Mouse (Mus musculus) G1E (cell line): Measurements from ENCODE around the gene Tagln. TPM values are rescaled to one million over a fixed set of nuclear protein-coding genes. Genes with fewer than 3 reads are reported as not detected.

Experiments
- ATAC-seq: 2 replicates; pipeline ENCODE4 v1.8.0; 2016; ENCODE audit warnings: mild to moderate bottlenecking; ENCODE audit not compliant: insufficient number of reproducible peaks, poor library complexity, low FRiP score, severe bottlenecking; ENCODE audit errors: extremely low read depth
- DNase-seq: peaks from one replicate; pipeline ENCODE4 v3.0.0; 2012; ENCODE audit warnings: low spot score
- H3K27me3 ChIP-seq: 2 replicates; pipeline ENCODE4 v1.6.1; 2012; ENCODE audit warnings: mild to moderate bottlenecking, low read length, inconsistent platforms; ENCODE audit not compliant: insufficient read depth
- H3K36me3 ChIP-seq: replicated peaks from 2 replicates; pipeline ENCODE3; 2012; ENCODE audit warnings: mild to moderate bottlenecking, inconsistent platforms
- H3K4me1 ChIP-seq: 2 replicates; pipeline ENCODE4 v1.6.1; 2012; ENCODE audit warnings: low read depth, low read length, inconsistent platforms, mixed read lengths; ENCODE audit not compliant: insufficient read depth
- H3K4me3 ChIP-seq: 2 replicates; pipeline ENCODE4 v1.5.1; 2012; ENCODE audit warnings: low read depth, mild to moderate bottlenecking, inconsistent platforms, low read length, moderate library complexity, mixed read lengths
- H3K9me3 ChIP-seq: replicated peaks from 2 replicates; pipeline ENCODE4 v1.6.1; 2012; ENCODE audit warnings: inconsistent platforms
- CTCF ChIP-seq: IDR thresholded peaks from 2 replicates; pipeline ENCODE4 v1.5.1; 2012; ENCODE audit warnings: low read depth, low read length, inconsistent platforms, mixed read lengths
- GATA1 ChIP-seq: IDR thresholded peaks from 2 replicates; pipeline ENCODE4 v1.6.1; 2012; ENCODE audit warnings: borderline replicate concordance, low read length, inconsistent platforms, mixed read lengths
- GATA2 ChIP-seq: IDR thresholded peaks from 2 replicates; pipeline ENCODE4 v1.6.1; 2012; ENCODE audit warnings: low read depth, low read length, inconsistent platforms, borderline replicate concordance
- POLR2AphosphoS5 ChIP-seq: IDR thresholded peaks from 2 replicates; pipeline ENCODE4 v1.6.1; 2012; ENCODE audit warnings: low read depth, low read length, inconsistent platforms; ENCODE audit not compliant: insufficient replicate concordance
- TAL1 ChIP-seq: conservative IDR thresholded peaks from 2 replicates; pipeline ENCODE4 v1.6.1; 2012; ENCODE audit warnings: low read depth, low read length, inconsistent platforms, mixed read lengths
- polyA plus RNA-seq: library from polyadenylated mRNA; stranded (reverse); fragments of >175 nt; gene quantifications from 2 replicates; pipeline ENCODE4 v1.2.3, GENCODE M21; 2012
- total RNA-seq, 2 experiments: library from RNA; stranded (forward) in 1 of 2; stranded (reverse) in 1 of 2; fragments of 200-1000 nt in 1 of 2; fragments of >200 nt in 1 of 2; fragmentation: Nextera tagmentation in 1 of 2; gene quantifications; 2 replicates each; pipeline ENCODE4 v1.2.3; 2014 to 2017

The Tagln gene
- total and polyA plus RNA-seq, 3 experiments: 0.03 to 0.38 TPM; not detected in 1

GRCm38 (mm10) chr9:45952057-45952456 lies 16.2 kb upstream of the Tagln start:
- ATAC-seq: no peak
- H3K4me3 ChIP-seq: no peak overlapping the region
- no peaks in the 10 kb centered on the region for H3K27me3 ChIP-seq
- no peaks in the 10 kb centered on the region for H3K9me3 ChIP-seq
- no peak for DNase-seq
- H3K4me1 ChIP-seq: peaks cover 33% of the 10 kb centered on the region
- TF ChIP-seq GATA1 (no peak), GATA2 (no peak), POLR2AphosphoS5 (no peak), TAL1 (no peak), CTCF (no peak)
- H3K36me3 ChIP-seq: peaks cover 66% of the 10 kb centered on the region

DNA sequence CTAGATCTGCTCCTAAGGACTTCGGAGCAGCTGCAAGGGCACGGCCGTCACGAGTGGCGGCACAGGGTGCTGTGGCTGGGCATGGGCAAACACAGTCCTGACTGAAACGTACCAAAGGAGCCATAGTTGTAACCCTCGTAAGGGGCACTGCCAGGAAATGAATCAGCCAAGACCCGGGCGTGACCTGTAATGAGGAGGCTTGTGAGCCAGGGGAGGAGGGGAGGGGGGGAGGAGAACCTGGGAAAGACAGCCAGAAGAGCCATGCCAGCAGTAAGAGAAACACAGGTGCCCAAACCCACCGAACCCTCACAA lies 11.0 kb upstream of the Tagln start:
- Histone ChIP-seq H3K4me3 (no peak overlapping the region), H3K36me3 (peaks cover 97% of the 10 kb centered on the region), H3K27me3 (no peaks in the 10 kb centered on the region), H3K4me1 (peaks cover 24% of the 10 kb centered on the region), H3K9me3 (no peaks in the 10 kb centered on the region)
- TF ChIP-seq GATA1 (no peak), CTCF (no peak), GATA2 (no peak), TAL1 (no peak), POLR2AphosphoS5 (no peak)
- DNase-seq (no peak), ATAC-seq (no peak)

DNA sequence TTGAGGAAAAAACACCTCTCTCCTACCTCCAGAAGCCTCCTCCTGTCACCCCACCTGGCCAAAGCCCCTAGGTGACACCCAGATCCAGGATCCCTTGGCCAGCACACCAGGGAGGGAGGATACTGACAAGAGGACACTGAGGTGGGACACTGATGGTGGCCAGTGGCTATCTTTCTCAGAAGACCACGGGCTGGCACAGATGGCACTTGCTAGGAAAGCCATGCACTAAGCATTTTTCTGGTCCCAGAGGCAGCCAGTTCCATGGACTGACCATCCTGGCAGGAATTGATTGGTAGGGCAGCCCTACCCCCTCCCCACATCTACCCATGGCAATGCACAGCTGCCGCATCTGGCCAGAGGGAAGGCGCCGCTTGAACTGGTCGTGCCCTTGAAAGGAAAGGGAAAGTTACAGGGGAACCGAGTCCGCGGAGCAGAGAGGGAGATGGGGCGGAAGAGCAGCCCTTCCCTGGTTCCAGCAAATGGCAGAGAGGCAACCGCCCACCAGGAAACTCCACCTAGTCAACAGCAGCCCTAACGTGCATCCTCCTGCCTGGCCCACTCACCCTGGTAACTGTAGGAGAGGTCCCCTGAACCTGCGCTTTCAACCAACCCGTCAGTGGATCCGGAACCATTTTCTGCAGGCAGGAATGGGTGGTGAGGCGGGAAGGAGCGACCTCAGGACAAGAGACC lies 10.5 kb upstream of the Tagln start:
- no peaks in the 10 kb centered on the region for H3K9me3 ChIP-seq
- DNase-seq (no peak), ATAC-seq (no peak)
- H3K27me3 ChIP-seq: no peaks in the 10 kb centered on the region
- TF ChIP-seq TAL1: no peak
- no peak for TF ChIP-seq POLR2AphosphoS5
- TF ChIP-seq GATA1: no peak
- no peak for TF ChIP-seq GATA2
- no peak for TF ChIP-seq CTCF
- H3K4me3 ChIP-seq: no peak overlapping the region
- H3K36me3 ChIP-seq: peaks cover 97% of the 10 kb centered on the region
- peaks cover 24% of the 10 kb centered on the region for H3K4me1 ChIP-seq

DNA sequence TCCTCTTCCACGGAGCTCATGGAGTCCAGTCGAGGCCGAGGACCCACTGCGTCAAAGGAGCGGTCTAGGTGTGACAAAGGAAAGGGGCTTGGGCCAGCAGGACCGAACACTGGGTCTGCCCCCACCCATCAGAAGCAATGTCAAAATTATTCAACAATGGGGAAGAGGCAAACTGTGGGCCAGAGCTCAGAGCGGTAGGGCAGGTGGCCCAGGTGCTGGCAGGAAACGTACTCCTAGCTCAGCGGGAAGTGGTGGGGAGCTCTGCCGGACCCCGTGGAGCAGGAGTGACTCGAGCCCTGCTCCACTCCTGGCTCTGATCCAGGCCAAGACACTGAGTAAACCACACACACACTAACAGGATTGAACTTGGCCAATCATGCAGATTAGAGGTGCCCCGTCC lies 9.9 kb upstream of the Tagln start:
- peaks cover 99% of the 10 kb centered on the region for H3K36me3 ChIP-seq
- TF ChIP-seq POLR2AphosphoS5 (no peak), GATA2 (no peak), TAL1 (no peak), CTCF (no peak), GATA1 (no peak)

GRCm38 (mm10) chr9:45944506-45945400 lies 8.9 kb upstream of the Tagln start:
- TF ChIP-seq GATA1 (no peak), CTCF (no peak), POLR2AphosphoS5 (no peak), TAL1 (no peak), GATA2 (no peak)
- Histone ChIP-seq H3K27me3 (no peaks in the 10 kb centered on the region), H3K4me3 (no peak overlapping the region), H3K4me1 (peaks cover 23% of the 10 kb centered on the region), H3K9me3 (no peaks in the 10 kb centered on the region), H3K36me3 (peaks cover 97% of the 10 kb centered on the region)
- ATAC-seq: no peak
- DNase-seq: no peak

More for the DNA sequence above, 9.9 kb upstream of the Tagln start:
- no peaks in the 10 kb centered on the region for H3K27me3 ChIP-seq
- DNase-seq (no peak), ATAC-seq (no peak)
- H3K4me3 ChIP-seq: no peak overlapping the region
- H3K4me1 ChIP-seq: peaks cover 24% of the 10 kb centered on the region
- no peaks in the 10 kb centered on the region for H3K9me3 ChIP-seq
